Mouse (Mus musculus) heart, postnatal 36 days (tissue): ENCODE results near the gene Gm39566. TPM values are rescaled to one million over a fixed set of nuclear protein-coding genes. Genes with fewer than 3 reads are reported as not detected.
A peak's percentile ranks its signal among the peaks of the same experiment; 100 is the strongest.
"Not testable (repeated sequence)": the region's sequence is repeated elsewhere in the genome, so short reads cannot be mapped to it uniquely, and the experiment has no call there.

Experiments
- DNase-seq, 2 experiments: peaks; one replicate each; pipeline ENCODE4 v3.0.0; 2021 to 2022
- intact Hi-C: fragments of 180-260 bp; cut with DNase I; formaldehyde crosslinking; loops from one replicate; pipeline ENCODE4 v1.15.1; 2025
- total RNA-seq, 2 experiments: library from RNA; stranded (reverse); gene quantifications; 2 replicates each; pipeline ENCODE4 v1.2.3; 2021

Gm39566 gene
- total RNA-seq = not detected

- no peak for DNase-seq
These were observed at the start of gene Gm39566 for GRCm38 (mm10) chr11:69815155-69815554. Gene Gm39566, minus strand, starts transcription at chr11:69815298.

GRCm38 (mm10) chr11:69864138-69864860, 49.2 kb upstream of the Gm39566 start:
- no peak for DNase-seq

More at GRCm38 (mm10) chr11:69815155-69815554, at the start of gene Gm39566:
- intact Hi-C loops = no loop called here

GRCm38 (mm10) chr11:69863729-69864128, 48.6 kb upstream of the Gm39566 start:
- DNase-seq, intact Hi-C loops: not testable (repeated sequence)

More at GRCm38 (mm10) chr11:69864138-69864860, 49.2 kb upstream of the Gm39566 start:
- intact Hi-C loops = no loop called here

- no peak for DNase-seq
- intact Hi-C loops = no loop called here
These were observed 43.3 kb upstream of the Gm39566 start, which contains the start of gene Tnk1 for GRCm38 (mm10) chr11:69858113-69858998. Gene Tnk1, minus strand, starts transcription at chr11:69858730.

GRCm38 (mm10) chr11:69855347-69855746, 40.2 kb upstream of the Gm39566 start:
- DNase-seq = peak in 1 of 2 experiments; percentile 55
- intact Hi-C loops = no loop called here

- no peak for DNase-seq
- intact Hi-C loops = no loop called here
These were observed 39.6 kb upstream of the Gm39566 start for GRCm38 (mm10) chr11:69854680-69855079.

- no peak for DNase-seq
- intact Hi-C loops = no loop called here
These were observed 38.9 kb upstream of the Gm39566 start for GRCm38 (mm10) chr11:69853994-69854393.

GRCm38 (mm10) chr11:69850754-69851153, 35.7 kb upstream of the Gm39566 start:
- DNase-seq = no peak
- intact Hi-C loops = no loop called here

GRCm38 (mm10) chr11:69849884-69850283, 34.8 kb upstream of the Gm39566 start:
- intact Hi-C loops = no loop called here
- no peak for DNase-seq

- intact Hi-C loops = no loop called here
- no peak for DNase-seq
These were observed 34.0 kb upstream of the Gm39566 start for GRCm38 (mm10) chr11:69849128-69849527.

GRCm38 (mm10) chr11:69848021-69848420, 32.9 kb upstream of the Gm39566 start:
- no peak for DNase-seq

GRCm38 (mm10) chr11:69846738-69847688, 31.9 kb upstream of the Gm39566 start:
- peak; percentile 42 to 62 for DNase-seq
- intact Hi-C loops = loop anchor here (2.0 kb wide), 2 partner anchors 30 to 88 kb away; partner anchors contain the start of gene Polr2a

More at GRCm38 (mm10) chr11:69848021-69848420, 32.9 kb upstream of the Gm39566 start:
- intact Hi-C loops = no loop called here

GRCm38 (mm10) chr11:69846198-69846680, 31.1 kb upstream of the Gm39566 start, which contains the start of gene Plscr3:
Gene Plscr3, plus strand, starts transcription at chr11:69846376.
- peak; percentile 94 to 95 for DNase-seq
- intact Hi-C loops = loop anchor here (2.0 kb wide), 2 partner anchors 31 to 87 kb away; partner anchors contain the start of gene Polr2a

GRCm38 (mm10) chr11:69838714-69839104, 23.6 kb upstream of the Gm39566 start:
- intact Hi-C loops = loop anchor here (2.0 kb wide), 1 partner anchor 38 kb away; no protein-coding TSS in a partner anchor
- no peak for DNase-seq

- intact Hi-C loops = loop anchor here (2.0 kb wide), 1 partner anchor 39 kb away; no protein-coding TSS in a partner anchor
These were observed 23.0 kb upstream of the Gm39566 start, which contains the start of gene Tmem256 for GRCm38 (mm10) chr11:69837952-69838713. Gene Tmem256, plus strand, starts transcription at chr11:69838514.

GRCm38 (mm10) chr11:69837604-69837951, 22.5 kb upstream of the Gm39566 start, which contains the start of gene Nlgn2:
Gene Nlgn2, minus strand, starts transcription at chr11:69837784.
- intact Hi-C loops = no loop called here
- no peak for DNase-seq

More at GRCm38 (mm10) chr11:69837952-69838713, 23.0 kb upstream of the Gm39566 start, which contains the start of gene Tmem256:
- DNase-seq = peak; percentile 92 to 95

GRCm38 (mm10) chr11:69836703-69837576, 21.8 kb upstream of the Gm39566 start:
- intact Hi-C loops = no loop called here
- DNase-seq = peak in 1 of 2 experiments; percentile 42

- intact Hi-C loops = loop anchor here (2.0 kb wide), 1 partner anchor 33 kb away; no protein-coding TSS in a partner anchor
- DNase-seq = no peak
These were observed 20.9 kb upstream of the Gm39566 start for GRCm38 (mm10) chr11:69835966-69836335.
